Mouse (Mus musculus) cerebellum, adult (tissue): ENCODE data around the gene Kcnj6.

ENCODE experiments used
- ATAC-seq: cut with Nextera tagmentation; 2 replicates; pipeline ENCODE4 v1.9.2; 2017; ENCODE audit warnings: mild to moderate bottlenecking, moderate library complexity, mixed read lengths; ENCODE audit not compliant: insufficient number of reproducible peaks, low FRiP score, low TSS enrichment

Gene Kcnj6

GRCm38 (mm10) chr16:94722936-94723335, 274.6 kb downstream of the Kcnj6 start:
- no peak for ATAC-seq

- ATAC-seq = no peak
Observed at GRCm38 (mm10) chr16:94721549-94722006, 275.9 kb downstream of the Kcnj6 start.

DNA sequence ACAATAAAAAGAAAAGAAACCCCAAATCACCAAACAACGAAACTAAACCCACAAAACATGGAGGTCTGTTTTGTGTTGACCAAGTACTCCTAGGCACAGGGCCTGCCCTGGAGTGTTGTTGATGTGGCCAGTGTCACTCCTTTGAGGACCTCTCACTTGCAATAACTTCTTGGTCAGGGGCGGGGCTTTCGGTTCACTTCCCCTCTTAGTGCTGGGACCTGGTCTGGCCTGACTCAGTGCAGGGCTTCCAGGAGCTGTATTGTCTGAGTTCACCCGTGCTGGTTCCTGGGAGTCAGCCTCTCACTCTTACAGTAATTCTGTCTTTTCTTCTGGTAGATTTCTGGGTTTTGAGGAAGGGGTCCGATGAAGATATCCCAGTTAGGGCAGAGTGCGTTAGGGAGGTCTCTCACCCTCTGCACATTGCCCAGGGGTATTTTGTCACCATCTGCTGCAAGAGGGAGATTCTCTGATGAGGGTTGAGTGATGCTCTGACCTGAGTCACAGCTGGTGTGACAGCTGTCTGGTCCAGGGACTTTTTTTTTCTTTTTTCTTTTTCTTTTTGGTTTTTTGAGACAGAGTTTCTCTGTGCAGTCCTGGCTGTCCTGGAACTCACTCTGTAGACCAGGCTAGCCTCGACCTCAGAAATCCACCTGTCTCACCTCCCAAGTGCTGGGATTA, 276.9 kb downstream of the Kcnj6 start:
- no peak for ATAC-seq

DNA sequence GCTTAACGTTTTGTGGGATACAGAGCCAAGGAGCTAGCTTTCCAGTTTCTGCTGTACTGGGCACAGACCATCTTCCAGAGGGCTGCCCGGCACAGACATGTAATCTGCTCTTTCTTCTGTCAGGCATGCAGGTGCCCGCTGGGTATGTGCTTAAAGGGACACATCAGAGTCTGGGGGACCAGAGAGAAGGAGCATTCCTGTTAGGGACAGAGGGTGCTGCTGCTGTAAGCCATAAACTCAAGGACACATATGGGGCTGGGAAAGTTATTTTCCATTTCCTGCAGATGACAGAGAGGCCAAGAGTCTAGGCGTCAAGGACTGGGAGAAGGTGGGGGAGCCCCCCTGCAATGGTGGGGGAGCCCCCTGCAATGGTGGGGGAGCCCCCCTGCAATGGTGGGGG, 278.0 kb downstream of the Kcnj6 start:
- ATAC-seq = no peak

GRCm38 (mm10) chr16:94718919-94719318, 278.6 kb downstream of the Kcnj6 start:
- no peak for ATAC-seq

- no peak for ATAC-seq
Observed at GRCm38 (mm10) chr16:94717051-94717450, 280.4 kb downstream of the Kcnj6 start.

DNA sequence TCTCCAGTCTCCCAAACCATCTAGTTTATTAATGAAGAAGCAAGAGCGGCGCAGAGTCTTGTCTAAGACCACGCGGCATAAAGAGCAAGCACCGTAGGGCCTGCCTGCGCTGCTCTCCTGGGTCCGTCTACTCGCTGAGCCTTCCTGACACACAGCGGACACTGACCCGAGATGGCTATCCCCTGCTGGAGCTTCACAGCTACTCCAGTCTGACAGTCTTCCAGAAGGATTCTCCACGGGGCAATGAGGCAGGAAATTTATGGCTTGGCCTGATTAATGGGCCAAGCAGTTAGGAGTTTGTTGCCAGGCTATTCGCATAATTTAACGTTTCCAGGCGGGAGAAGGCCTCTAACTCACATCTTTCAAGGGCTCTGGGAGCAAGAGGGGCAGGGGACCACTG, 283.0 kb downstream of the Kcnj6 start:
- ATAC-seq = no peak

DNA sequence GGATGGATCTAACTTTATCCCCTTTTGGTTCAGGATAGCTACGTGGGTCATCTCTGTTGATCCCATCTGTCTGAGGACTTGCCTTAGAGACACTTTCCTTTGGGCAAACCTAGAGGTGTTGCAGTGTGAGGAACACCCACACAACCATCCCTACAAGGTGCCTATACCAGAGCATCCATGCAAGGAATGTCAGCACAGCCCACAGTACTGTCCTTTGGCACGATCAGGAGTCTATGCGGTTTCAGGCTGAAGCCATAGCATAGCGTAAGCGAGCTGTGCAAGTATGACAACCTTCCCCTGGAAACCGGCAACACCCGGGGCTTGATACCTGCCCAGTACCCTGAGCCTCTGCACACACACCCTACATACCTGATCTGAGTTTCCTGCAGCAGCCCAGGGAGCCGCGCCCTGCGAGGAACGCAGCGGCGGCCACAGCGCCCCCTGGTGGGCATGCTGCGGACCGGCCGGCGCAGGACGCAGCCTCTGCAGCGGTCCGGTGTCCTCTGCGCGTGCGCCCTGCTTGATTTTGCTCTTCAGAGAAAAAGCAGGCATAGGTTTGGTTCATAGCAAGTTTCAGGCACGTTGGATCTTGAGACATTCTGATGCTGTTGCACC, 283.9 kb downstream of the Kcnj6 start:
- peak; percentile 83 for ATAC-seq

- ATAC-seq = no peak
Observed at GRCm38 (mm10) chr16:94701971-94702370, 295.5 kb downstream of the Kcnj6 start.

GRCm38 (mm10) chr16:94701141-94701540, 296.4 kb downstream of the Kcnj6 start:
- no peak for ATAC-seq
